Mouse (Mus musculus): ENCODE measurements at regions not wholly inside any gene's neighbourhood (a gene's known extent, or its start where the extent isn't known, plus 50 kb on each side); places are given as distances from the start of the nearest gene placed in this dataset.

GRCm38 (mm10) chr12:118411767-118412430 is 110.7 kb upstream of the Sp4 start:
- DNase-seq (ENCODE audit: low spot score) = no peak

- DNase-seq (ENCODE audit: low spot score) = no peak
Observed at GRCm38 (mm10) chr12:118410917-118411316, 109.7 kb upstream of the Sp4 start.

- no peak for DNase-seq (ENCODE audit: low spot score)
Observed at GRCm38 (mm10) chr12:118405135-118405534, 103.9 kb upstream of the Sp4 start.

GRCm38 (mm10) chr12:118404171-118404570 is 102.9 kb upstream of the Sp4 start:
- DNase-seq (ENCODE audit: low spot score) = no peak

GRCm38 (mm10) chr12:118403519-118404087 is 102.4 kb upstream of the Sp4 start:
- DNase-seq (ENCODE audit: low spot score) = peak; percentile 32

GRCm38 (mm10) chr12:118401377-118401776 is 100.1 kb upstream of the Sp4 start:
- DNase-seq (ENCODE audit: low spot score) = no peak

GRCm38 (mm10) chr12:118391654-118392053 is 90.4 kb upstream of the Sp4 start:
- no peak for DNase-seq (ENCODE audit: low spot score)

GRCm38 (mm10) chr12:118381013-118381412 is 79.8 kb upstream of the Sp4 start:
- DNase-seq (ENCODE audit: low spot score) = no peak

GRCm38 (mm10) chr12:118377898-118378297 is 76.7 kb upstream of the Sp4 start:
- DNase-seq (ENCODE audit: low spot score) = no peak

- peak; percentile 57 for DNase-seq (ENCODE audit: low spot score)
Observed at GRCm38 (mm10) chr12:118376521-118377493, 75.6 kb upstream of the Sp4 start.

- no peak for DNase-seq (ENCODE audit: low spot score)
Observed at GRCm38 (mm10) chr12:118373250-118373649, 72.0 kb upstream of the Sp4 start.

- DNase-seq (ENCODE audit: low spot score) = no peak
Observed at GRCm38 (mm10) chr12:118371905-118372304, 70.7 kb upstream of the Sp4 start.

GRCm38 (mm10) chr12:118367307-118368076 is 66.3 kb upstream of the Sp4 start:
- DNase-seq (ENCODE audit: low spot score) = peak; percentile 24

GRCm38 (mm10) chr12:118352866-118353265 is 51.6 kb upstream of the Sp4 start:
- no peak for DNase-seq (ENCODE audit: low spot score)

- DNase-seq (ENCODE audit: low spot score) = no peak
Observed at GRCm38 (mm10) chr12:118351421-118351820, 50.2 kb upstream of the Sp4 start.
